Mouse (Mus musculus): ENCODE data around the gene A930033H14Rik.

Gene A930033H14Rik

DNA sequence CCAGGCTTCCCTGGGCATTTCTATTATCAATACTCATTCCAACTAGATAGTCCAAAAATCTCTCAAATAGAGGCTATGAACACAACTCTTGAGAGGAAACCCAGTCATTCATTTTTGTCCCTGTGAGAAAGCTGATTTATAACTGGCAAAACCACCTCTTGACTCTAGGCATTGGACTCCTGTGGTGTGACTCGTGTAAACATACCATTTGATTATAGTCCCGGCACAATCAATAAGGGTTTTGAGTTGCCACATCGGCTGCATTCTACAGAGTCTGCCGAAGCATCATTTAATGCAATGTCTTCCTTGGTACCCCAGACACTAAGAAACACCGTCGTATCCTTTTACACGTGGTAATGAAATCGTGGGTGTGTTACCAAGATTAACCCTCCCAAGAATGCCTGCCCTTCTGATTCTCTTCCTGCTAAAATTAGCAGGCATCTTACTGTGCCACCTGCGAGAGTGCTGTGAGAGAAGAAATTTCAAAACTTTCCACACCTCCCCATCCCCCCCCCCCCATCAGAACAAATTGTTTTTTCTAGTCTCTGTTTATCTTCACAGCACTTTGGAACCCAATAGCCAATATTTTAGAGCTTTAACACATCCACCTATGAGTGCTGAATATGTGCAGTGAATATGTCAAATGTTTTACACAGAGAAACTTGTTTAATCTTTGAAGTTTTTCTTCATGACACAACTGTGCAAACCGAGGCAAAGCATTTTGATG, 22.3 kb downstream of the A930033H14Rik start:
- DNase-seq, result no peak

DNA sequence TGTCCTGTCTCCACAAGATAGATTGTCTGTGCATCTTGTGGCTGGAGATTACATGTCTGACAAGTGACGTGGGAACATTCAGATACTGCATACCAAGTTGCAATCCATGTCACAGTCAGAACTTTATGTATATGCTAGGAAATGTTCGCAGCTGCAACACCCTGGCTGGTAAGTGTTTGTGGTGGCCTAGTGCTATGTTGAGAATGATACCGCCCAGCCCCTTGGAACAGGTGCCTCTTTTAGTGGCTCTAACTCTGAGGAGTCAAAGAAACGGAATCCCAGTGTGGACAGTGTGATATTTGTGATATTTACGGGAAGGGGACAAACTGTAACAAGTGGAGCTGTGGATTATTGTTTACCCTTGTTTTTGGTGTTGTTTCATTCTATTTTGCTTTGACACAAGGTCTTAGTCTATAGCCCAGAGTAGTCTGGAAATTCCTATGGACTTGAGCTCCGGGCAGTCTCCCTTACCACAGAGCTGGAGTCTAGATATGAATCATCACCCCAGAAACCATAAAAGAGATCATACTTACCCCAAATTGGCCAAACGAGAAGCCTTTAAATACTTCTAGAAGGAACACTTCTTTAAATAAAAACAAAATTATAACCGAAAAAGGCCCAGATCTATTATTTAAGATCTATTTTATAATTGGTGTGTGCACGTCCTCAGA, 25.0 kb downstream of the A930033H14Rik start:
- no peak for DNase-seq

DNA sequence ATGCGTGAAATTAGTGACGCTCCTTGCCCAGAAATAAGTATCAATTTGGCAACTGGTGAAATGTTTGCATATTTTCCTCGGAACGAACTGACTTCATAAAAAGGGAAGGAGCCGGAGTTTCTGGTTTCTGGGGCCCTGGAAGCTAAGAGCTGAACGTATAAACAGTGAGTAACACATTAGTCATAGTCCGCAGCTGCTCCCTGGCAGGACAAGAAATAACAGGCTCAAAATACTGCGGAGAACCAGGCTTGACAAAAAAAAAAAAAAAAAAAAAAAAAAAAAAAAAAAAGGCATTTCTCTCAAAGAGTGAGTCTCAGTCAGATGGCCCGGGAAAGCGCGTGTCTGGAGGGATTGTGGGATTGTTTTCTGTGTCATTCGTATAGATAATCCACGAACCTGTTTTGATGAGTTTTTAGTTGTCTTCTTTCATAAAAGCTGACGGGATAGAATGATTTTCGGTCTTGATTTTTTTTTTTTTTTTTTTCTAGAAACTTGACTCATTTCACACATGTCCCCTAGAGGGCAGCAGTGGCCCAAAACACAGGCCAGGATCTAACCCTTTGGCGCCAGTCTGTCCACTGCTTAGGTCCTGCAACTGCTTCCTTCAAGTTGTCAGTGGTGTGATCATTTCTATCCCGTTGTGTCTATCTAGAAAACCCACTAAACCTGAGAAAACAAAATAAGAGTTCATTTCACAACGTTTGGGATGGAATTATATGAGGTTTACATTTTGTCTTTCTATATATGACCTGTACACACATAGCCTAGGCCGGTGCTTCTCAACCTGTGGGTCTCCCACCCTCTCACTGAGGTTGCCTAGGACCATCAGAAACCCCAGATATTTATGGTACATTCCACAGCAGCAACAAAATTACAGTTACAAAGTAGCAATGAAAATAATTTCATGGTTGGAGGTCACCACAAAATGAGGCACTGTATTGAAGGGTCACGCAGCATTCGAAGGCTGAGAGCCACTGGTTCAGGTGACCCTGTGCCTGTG, 26.7 kb downstream of the A930033H14Rik start:
- DNase-seq, result peak; percentile 59

DNA sequence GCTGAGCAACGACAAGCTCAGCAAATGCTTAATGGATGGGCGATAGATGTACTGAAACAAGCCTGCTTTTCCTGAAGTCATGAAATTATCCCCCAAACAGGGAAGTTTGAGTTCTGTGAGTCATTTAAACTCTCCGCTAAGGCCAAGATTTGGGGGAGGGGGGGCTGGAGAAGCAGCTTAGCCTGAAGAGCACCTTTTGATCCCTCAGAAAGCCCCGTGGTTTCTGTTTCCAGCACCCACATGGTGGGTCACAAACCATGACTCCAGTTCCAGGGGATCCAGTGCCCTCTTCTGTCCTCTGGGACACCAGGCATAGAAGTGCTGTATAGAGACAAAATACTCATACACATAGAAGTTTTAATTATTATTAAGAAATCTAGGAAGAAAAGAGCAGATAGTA, 27.5 kb downstream of the A930033H14Rik start:
- no peak for DNase-seq

DNA sequence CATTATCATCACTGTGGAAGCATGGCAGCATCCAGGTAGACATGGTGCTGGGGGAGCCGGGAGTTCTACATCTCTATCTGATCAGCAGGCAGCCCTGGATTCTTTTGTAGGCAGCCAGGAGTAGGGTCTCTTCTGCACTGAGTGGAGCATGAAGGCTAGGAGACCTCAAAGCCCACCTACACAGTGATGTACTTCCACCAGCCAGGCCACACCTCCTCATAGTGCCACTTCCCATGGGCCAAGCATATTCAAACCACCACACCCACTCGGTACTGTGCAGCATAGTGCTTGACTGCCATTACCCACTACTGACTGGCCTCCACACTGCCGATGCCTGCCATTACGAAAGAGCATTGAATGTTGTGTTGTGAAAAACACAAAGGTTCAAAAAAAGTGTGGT, 28.0 kb downstream of the A930033H14Rik start:
- DNase-seq, result no peak

DNA sequence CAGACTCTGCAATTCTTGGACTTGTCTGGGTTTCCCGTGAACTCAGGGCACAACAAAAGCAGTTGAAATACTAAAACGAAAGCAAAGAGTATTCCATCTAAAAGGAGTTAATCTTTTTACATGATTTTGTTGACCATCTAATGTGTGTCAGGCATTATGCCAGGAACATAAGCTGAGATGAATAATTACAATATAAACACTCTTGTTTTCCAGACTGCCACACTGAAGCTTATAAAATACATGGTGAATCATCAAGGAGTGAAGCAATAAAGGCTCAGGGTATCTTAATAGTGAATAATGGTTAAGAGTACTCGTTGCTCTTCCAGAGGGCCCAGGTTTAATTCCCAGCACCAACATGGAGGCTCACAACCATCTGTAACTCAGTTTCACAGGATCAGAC, 31.9 kb downstream of the A930033H14Rik start:
- no peak for DNase-seq

DNA sequence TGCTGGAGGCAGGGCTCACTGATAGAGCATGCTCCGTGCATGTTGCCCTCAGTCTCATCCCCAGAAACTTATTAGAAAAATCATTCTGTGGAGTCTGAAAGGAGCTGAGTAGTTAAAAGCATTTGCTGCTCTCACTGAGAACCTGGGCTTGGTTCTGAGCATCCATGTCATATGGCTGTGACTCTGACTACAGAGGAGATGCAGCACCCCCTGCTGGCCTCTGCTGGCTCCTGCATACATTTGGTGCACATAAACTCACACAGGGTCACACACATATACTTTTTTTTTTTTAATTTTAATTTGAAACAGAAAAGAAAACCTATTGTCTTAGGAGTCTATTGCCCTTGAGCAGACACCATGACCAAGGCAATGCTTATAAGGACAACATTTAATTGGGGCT, 33.6 kb downstream of the A930033H14Rik start:
- no peak for DNase-seq

DNA sequence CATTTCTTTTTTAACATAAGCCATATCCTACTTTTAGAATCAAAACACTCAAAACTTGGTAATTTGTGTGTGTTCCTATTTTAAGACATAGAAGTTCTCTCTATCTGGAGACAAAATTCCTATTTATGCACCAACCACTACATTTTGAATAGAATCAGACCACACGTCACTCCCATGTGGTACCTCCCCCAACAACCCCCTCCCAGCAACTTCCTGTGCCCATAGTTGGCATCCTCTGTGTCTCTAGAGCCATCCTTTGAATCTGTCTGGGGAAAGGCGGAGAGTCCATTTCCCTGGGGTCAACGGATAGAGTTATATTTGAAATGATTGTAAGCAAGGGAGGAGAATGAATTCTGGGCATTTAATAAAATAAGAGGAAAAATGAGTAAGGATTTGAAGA, 36.8 kb downstream of the A930033H14Rik start:
- DNase-seq, result no peak

DNA sequence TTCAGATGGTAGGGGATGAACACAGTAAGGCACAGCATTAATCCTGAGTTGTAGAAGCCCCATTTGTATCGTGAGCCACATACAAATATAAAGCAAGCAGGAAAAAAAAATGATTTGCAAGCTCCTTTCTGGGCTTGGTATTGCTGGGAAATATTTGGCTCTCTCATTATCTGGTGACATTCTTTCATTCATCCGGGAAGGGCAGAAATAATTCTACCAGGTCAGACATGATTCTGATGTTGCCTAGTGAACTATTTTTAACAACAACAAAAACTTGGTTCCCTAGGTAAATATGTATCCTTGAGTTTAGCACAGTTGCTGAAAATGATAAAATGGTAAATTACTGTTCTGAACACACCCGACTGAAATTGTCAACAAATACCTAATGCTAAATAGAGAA, 40.5 kb downstream of the A930033H14Rik start:
- DNase-seq, result no peak

DNA sequence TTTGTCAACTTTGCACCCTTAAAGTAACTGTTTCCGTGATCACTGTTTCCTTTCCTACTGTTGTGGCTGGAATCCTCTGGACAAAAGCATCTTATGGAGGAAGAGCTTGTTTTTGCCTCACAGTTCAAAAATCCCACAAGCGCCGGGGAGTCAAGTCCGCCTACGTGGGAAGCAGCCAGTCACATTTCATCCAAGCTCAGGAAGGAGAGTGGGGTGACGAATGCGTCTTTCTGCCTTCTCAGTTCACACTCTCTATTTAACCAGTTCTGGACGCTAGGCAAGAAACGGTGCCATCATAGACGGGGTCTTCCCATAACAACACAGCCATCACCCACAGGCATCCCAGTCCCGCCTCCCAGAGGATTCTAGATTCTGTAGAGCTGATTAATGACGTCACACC, 46.4 kb downstream of the A930033H14Rik start:
- no peak for DNase-seq

DNA sequence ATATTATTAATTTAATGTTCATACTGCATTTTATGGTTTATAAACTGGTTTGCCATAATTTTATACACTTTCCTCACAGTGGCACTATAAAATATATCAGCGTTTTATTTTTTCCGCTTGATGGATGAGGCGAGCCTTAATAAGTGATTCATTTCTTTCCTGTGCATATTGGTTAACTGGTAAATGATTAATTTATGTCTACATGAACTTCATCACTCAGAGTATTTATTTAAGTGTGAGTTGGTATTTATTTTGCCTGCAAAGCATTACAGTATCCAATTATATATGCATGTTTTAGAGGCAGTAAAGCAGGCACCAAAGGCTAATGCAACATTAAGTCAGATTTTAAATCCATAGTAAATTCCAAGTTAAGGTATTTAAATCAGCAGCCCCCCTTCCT, 47.1 kb downstream of the A930033H14Rik start:
- DNase-seq, result no peak

DNA sequence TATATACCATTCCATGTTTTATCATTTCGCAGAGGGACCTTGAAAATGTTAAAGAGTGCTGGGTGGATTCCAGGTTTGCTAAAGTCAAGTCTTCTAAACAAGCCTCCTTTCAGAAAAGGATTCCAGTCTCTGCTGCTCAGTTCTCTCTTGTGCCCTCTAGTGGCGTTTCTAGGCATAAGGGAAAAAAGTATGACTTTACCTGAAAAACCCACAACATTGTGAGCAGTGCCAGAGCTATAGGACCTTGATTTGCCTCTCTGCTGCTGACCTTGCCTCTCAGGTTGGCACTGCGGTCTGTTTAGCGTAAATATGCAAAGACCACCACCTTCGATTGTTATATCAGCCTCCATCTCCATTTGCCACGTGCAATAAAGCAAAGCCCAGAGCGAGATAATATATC, 47.8 kb downstream of the A930033H14Rik start:
- peak; percentile 27 for DNase-seq

DNA sequence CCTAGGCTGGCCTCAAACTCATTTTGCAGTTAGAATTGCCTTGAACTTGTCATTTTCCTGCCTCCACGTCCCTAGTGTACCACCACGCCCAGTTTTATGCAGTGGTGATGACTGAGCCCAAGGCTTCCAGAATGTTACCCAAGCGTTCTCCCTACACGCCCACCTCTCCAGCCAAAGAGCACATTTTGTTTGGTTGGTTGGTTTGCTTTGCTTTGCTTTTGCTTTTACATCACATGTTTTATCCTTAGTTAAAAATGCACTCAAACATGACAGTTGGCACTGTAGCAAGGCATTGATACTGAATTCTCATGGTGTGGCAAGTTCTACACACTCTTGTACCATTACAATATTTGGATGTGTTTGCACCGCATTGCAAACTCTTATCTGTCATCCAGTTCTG, 49.7 kb downstream of the A930033H14Rik start:
- DNase-seq, result no peak

DNA sequence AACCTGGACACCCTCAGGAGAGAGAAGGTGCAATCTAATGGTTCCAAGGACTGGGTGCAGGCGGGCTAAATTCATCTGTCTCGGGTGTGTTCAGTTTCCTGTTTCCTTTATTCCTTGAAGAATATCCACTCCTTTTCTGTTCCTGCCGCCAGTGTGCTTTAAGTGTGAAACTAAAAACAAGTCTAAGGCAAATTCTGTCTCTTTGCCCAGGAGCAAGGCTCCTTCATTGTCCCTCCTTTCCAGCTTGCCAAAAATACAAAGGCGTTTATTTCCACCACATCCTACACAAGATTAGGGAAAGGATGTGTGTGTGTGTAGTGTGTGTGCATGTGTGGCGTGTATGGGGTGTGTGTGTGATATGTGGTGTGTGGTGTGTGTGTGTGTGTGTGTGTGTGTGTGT, 50.3 kb downstream of the A930033H14Rik start:
- DNase-seq, result no peak

DNA sequence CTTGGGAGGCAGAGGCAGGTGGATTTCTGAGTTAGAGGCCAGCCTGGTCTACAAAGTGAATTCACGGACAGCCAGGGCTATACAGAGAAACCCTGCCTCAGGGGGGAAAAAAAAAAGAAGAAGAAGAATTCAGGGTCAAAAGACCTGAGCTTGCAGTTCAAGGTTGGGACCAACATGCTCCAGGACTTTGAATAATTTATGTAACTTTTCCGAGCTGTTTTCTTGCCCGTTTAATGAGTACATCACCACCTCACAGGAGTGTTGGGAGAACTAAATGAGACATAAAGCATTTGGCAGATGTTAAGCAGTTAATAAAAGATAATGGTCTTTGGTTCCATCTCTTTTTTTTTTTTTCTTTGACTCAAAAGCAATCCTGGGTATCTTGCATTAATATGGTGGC, 51.4 kb downstream of the A930033H14Rik start:
- no peak for DNase-seq

DNA sequence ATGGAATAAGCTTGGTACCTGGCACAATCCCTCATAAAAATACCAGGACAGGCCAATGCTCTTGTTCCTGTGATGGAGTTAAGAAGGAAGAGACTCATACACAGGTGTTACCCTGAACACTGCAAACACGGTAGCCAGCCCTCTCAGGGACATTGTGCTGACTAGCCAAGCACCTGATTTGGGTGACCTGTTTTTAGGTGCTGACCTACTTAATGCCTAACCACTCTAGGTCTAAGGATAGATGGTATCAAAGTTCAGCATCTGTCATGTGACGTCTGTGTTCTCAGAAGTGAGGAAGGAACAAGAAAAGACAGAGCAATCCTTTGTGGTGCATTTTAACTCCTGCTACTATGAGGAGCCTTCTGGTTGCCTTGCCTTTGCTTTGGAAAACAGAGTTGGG, 52.0 kb downstream of the A930033H14Rik start:
- DNase-seq, result peak; percentile 32

Data from thymus, postnatal 4 days (tissue).